Mouse (Mus musculus) liver, embryonic 14.5 days (tissue): ENCODE results near the gene Borcs5. TPM values are rescaled to one million over a fixed set of nuclear protein-coding genes. Genes with fewer than 3 reads are reported as not detected.

Experiments used
- ATAC-seq: fragments of 200-750 bp; cut with Nextera tagmentation; 2 replicates; pipeline ENCODE4 v1.8.0; 2017; ENCODE audit warnings: moderate number of reproducible peaks, mild to moderate bottlenecking, moderate library complexity; ENCODE audit not compliant: insufficient read depth
- DNase-seq, 3 experiments: peaks; one replicate each; pipeline ENCODE4 v3.0.0-alpha.2; 2012 to 2013; ENCODE audit warnings: low read depth in 3 of 3, low spot score in 3 of 3
- H3K27ac ChIP-seq: fragments of 300-500 bp; sonication (generic); 2 replicates; pipeline ENCODE4 v1.5.1; 2014; ENCODE audit warnings: moderate library complexity, mild to moderate bottlenecking, control low read depth, inconsistent platforms
- H3K27me3 ChIP-seq: fragments of 300-500 bp; sonication (generic); 2 replicates; pipeline ENCODE4 v1.6.1; 2014; ENCODE audit warnings: mild to moderate bottlenecking, low read length, moderate library complexity; ENCODE audit not compliant: control insufficient read depth, insufficient read depth
- H3K36me3 ChIP-seq: fragments of 300-500 bp; sonication (generic); replicated peaks from 2 replicates; pipeline ENCODE4 v1.6.1; 2014; ENCODE audit warnings: low read depth; ENCODE audit not compliant: control insufficient read depth, insufficient read depth
- H3K4me1 ChIP-seq, 2 experiments: fragments of 200-500 bp in 1 of 2; fragments of 300-500 bp in 1 of 2; sonication (generic) in 1 of 2; replicated peaks; 2 replicates each; pipeline ENCODE4 v1.6.1; 2012 to 2014; ENCODE audit warnings: antibody characterized with exemption in 1 of 2, inconsistent platforms in 1 of 2, low read length in 1 of 2; ENCODE audit not compliant: control insufficient read depth in 2 of 2, insufficient read depth in 2 of 2
- H3K4me2 ChIP-seq: fragments of 300-500 bp; sonication (generic); 2 replicates; pipeline ENCODE4 v1.6.1; 2014; ENCODE audit warnings: low read depth, mild to moderate bottlenecking, control low read depth, moderate library complexity
- H3K4me3 ChIP-seq, 2 experiments: fragments of 200-500 bp in 1 of 2; fragments of 300-500 bp in 1 of 2; sonication (generic) in 1 of 2; 2 replicates each; pipeline ENCODE4 v1.5.1; 2012 to 2014; ENCODE audit warnings: low read depth in 2 of 2, low read length in 2 of 2, mild to moderate bottlenecking in 2 of 2, control low read depth in 1 of 2, inconsistent platforms in 1 of 2, moderate library complexity in 1 of 2; ENCODE audit not compliant: insufficient read depth in 1 of 2
- H3K9ac ChIP-seq: fragments of 300-500 bp; sonication (generic); replicated peaks from 2 replicates; pipeline ENCODE4 v1.6.1; 2014; ENCODE audit warnings: mild to moderate bottlenecking, control low read depth, moderate library complexity
- H3K9me3 ChIP-seq: fragments of 300-500 bp; sonication (generic); 2 replicates; pipeline ENCODE4 v1.6.1; 2016; ENCODE audit warnings: low read length, mixed read lengths; ENCODE audit not compliant: control insufficient read depth
- CTCF ChIP-seq: IDR thresholded peaks from 2 replicates; pipeline ENCODE4 v1.5.1; 2016; ENCODE audit warnings: antibody characterized with exemption, low read depth, control low read depth
- EP300 ChIP-seq: IDR thresholded peaks from 2 replicates; pipeline ENCODE4 v1.6.1; 2016; ENCODE audit warnings: antibody characterized with exemption, low read depth
- WGBS: fragments of 180-500 bp; shearing (Covaris S2); extraction: QIAGEN DNeasy Blood & Tissue Kit; methylation state at CpG from one replicate; pipeline ENCODE4 v1.1.7; 2014; ENCODE audit not compliant: insufficient replicate concordance; 5-methylcytosine and 5-hydroxymethylcytosine counted together
- polyA plus RNA-seq, 2 experiments: library from polyadenylated mRNA; depleted of rRNA in 1 of 2; stranded (reverse) in 1 of 2; unstranded in 1 of 2; fragments of >200 nt; fragmentation: Nextera tagmentation in 1 of 2; extraction: Ambion mirVana in 1 of 2; gene quantifications; 2 replicates each; pipeline versions ENCODE4 v1.2.1 to v1.2.3; 2012 to 2014

The Borcs5 gene
- polyA plus RNA-seq, 2 experiments, result 4.7 to 8.0 TPM

- TF ChIP-seq CTCF, result no peak
- TF ChIP-seq EP300, result no peak
- Histone ChIP-seq H3K36me3 (no peaks in the 10 kb centered on the region), H3K9ac (no peak overlapping the region), H3K4me3 (no peak overlapping the region), H3K27me3 (no peaks in the 10 kb centered on the region), H3K4me2 (no peak overlapping the region), H3K27ac (no peak overlapping the region), H3K9me3 (no peaks in the 10 kb centered on the region), H3K4me1 (peaks cover 0 to 23% of the 10 kb centered on the region in 2 experiments; a peak in 2 of 4 replicates)
- no peak for ATAC-seq
- DNase-seq, result no peak
- WGBS, result 69% methylated on average over 6 of the region's 6 CpGs
Observed at GRCm38 (mm10) chr6:134701211-134701602, 61.9 kb downstream of the Borcs5 start.

GRCm38 (mm10) chr6:134702184-134702583, 62.9 kb downstream of the Borcs5 start:
- 81% methylated on average over 7 of the region's 7 CpGs for WGBS
- H3K4me1 ChIP-seq, result peaks cover 0 to 23% of the 10 kb centered on the region in 2 experiments; a peak in 2 of 4 replicates
- H3K9me3 ChIP-seq, result no peaks in the 10 kb centered on the region
- H3K27me3 ChIP-seq, result no peaks in the 10 kb centered on the region
- H3K27ac ChIP-seq, result no peak overlapping the region
- no peak overlapping the region for H3K9ac ChIP-seq
- H3K4me3 ChIP-seq, result no peak overlapping the region
- no peaks in the 10 kb centered on the region for H3K36me3 ChIP-seq
- no peak for TF ChIP-seq CTCF
- no peak for TF ChIP-seq EP300
- no peak for ATAC-seq
- no peak for DNase-seq
- no peak overlapping the region for H3K4me2 ChIP-seq

- no peaks in the 10 kb centered on the region for H3K9me3 ChIP-seq
- no peak overlapping the region for H3K27ac ChIP-seq
- 63% methylated on average over 4 of the region's 4 CpGs for WGBS
- H3K36me3 ChIP-seq, result no peaks in the 10 kb centered on the region
- no peak for DNase-seq
- no peak overlapping the region for H3K4me2 ChIP-seq
- H3K9ac ChIP-seq, result no peak overlapping the region
- TF ChIP-seq CTCF (no peak), EP300 (no peak)
- H3K4me1 ChIP-seq, result peaks cover 0 to 23% of the 10 kb centered on the region in 2 experiments; a peak in 2 of 4 replicates
- no peak overlapping the region for H3K4me3 ChIP-seq
- no peaks in the 10 kb centered on the region for H3K27me3 ChIP-seq
- peak; percentile 69 for ATAC-seq
Observed at GRCm38 (mm10) chr6:134703053-134703690, 63.9 kb downstream of the Borcs5 start.

- no peak for DNase-seq
Observed at GRCm38 (mm10) chr6:134706467-134706866, 67.2 kb downstream of the Borcs5 start.

GRCm38 (mm10) chr6:134710020-134710419, 70.7 kb downstream of the Borcs5 start:
- DNase-seq (no peak), ATAC-seq (no peak)
- H3K4me2 ChIP-seq, result no peak overlapping the region
- peaks cover 0 to 5% of the 10 kb centered on the region in 2 experiments; a peak in 2 of 4 replicates for H3K4me1 ChIP-seq
- 89% methylated on average over 15 of the region's 15 CpGs for WGBS
- H3K9ac ChIP-seq, result no peak overlapping the region
- H3K9me3 ChIP-seq, result no peaks in the 10 kb centered on the region
- no peak overlapping the region for H3K27ac ChIP-seq
- H3K4me3 ChIP-seq, result no peak overlapping the region
- TF ChIP-seq CTCF (no peak), EP300 (no peak)
- no peaks in the 10 kb centered on the region for H3K36me3 ChIP-seq
- H3K27me3 ChIP-seq, result no peaks in the 10 kb centered on the region

More at GRCm38 (mm10) chr6:134706467-134706866, 67.2 kb downstream of the Borcs5 start:
- H3K9me3 ChIP-seq, result no peaks in the 10 kb centered on the region
- ATAC-seq, result no peak
- no peak overlapping the region for H3K4me2 ChIP-seq
- whole genome bisulfite sequencing, result 70% methylated on average over 4 of the region's 4 CpGs
- no peak overlapping the region for H3K4me3 ChIP-seq
- peaks cover 0 to 8% of the 10 kb centered on the region in 2 experiments; a peak in 2 of 4 replicates for H3K4me1 ChIP-seq
- no peaks in the 10 kb centered on the region for H3K36me3 ChIP-seq
- H3K9ac ChIP-seq, result no peak overlapping the region
- H3K27me3 ChIP-seq, result no peaks in the 10 kb centered on the region
- no peak for TF ChIP-seq EP300
- TF ChIP-seq CTCF, result no peak
- H3K27ac ChIP-seq, result no peak overlapping the region
